Mouse (Mus musculus) cerebellum, adult 2 months (tissue): ENCODE results near the gene Slc44a5. TPM values are rescaled to one million over a fixed set of nuclear protein-coding genes. Genes with fewer than 3 reads are reported as not detected.

Experiments
- DNase-seq, 2 experiments: peaks; one replicate each; pipeline ENCODE4 v3.0.0; 2021
- H3K27ac ChIP-seq: fragments of 200-500 bp; 2 replicates; pipeline ENCODE4 v1.5.1; 2012; ENCODE audit warnings: low read length, control low read depth, inconsistent platforms; ENCODE audit not compliant: insufficient read depth
- H3K27me3 ChIP-seq: fragments of 200-500 bp; 2 replicates; pipeline ENCODE4 v1.6.1; 2012; ENCODE audit warnings: inconsistent platforms, mild to moderate bottlenecking, low read length, moderate library complexity; ENCODE audit not compliant: control insufficient read depth, insufficient read depth
- H3K4me1 ChIP-seq: fragments of 200-500 bp; 2 replicates; pipeline ENCODE4 v1.6.1; 2011; ENCODE audit warnings: low read length; ENCODE audit not compliant: control insufficient read depth, insufficient read depth
- H3K4me3 ChIP-seq: fragments of 200-500 bp; replicated peaks from 2 replicates; pipeline ENCODE3; 2011; ENCODE audit warnings: mild to moderate bottlenecking, low read depth, low read length, control low read depth; ENCODE audit not compliant: insufficient read depth
- CTCF ChIP-seq: fragments of 200-500 bp; IDR thresholded peaks from 2 replicates; pipeline ENCODE4 v1.5.1; 2011; ENCODE audit warnings: low read depth, mild to moderate bottlenecking, control low read depth, low read length, moderate library complexity, borderline replicate concordance; ENCODE audit not compliant: insufficient read depth
- POLR2A ChIP-seq: fragments of 200-500 bp; IDR thresholded peaks from 2 replicates; pipeline ENCODE4 v1.6.1; 2011; ENCODE audit warnings: low read length, control low read depth, borderline replicate concordance; ENCODE audit not compliant: insufficient read depth
- WGBS: fragments of 180-500 bp; shearing (Covaris S2); methylation state at CpG from one replicate; pipeline ENCODE4 v1.1.7; 2018; 5-methylcytosine and 5-hydroxymethylcytosine counted together
- polyA plus RNA-seq: library from polyadenylated mRNA; depleted of rRNA; stranded (reverse); fragments of >200 nt; gene quantifications from 2 replicates; pipeline ENCODE4 v1.2.3, GENCODE M21; 2012

The Slc44a5 gene
- polyA plus RNA-seq, 1 experiment: 3.4 TPM

DNA sequence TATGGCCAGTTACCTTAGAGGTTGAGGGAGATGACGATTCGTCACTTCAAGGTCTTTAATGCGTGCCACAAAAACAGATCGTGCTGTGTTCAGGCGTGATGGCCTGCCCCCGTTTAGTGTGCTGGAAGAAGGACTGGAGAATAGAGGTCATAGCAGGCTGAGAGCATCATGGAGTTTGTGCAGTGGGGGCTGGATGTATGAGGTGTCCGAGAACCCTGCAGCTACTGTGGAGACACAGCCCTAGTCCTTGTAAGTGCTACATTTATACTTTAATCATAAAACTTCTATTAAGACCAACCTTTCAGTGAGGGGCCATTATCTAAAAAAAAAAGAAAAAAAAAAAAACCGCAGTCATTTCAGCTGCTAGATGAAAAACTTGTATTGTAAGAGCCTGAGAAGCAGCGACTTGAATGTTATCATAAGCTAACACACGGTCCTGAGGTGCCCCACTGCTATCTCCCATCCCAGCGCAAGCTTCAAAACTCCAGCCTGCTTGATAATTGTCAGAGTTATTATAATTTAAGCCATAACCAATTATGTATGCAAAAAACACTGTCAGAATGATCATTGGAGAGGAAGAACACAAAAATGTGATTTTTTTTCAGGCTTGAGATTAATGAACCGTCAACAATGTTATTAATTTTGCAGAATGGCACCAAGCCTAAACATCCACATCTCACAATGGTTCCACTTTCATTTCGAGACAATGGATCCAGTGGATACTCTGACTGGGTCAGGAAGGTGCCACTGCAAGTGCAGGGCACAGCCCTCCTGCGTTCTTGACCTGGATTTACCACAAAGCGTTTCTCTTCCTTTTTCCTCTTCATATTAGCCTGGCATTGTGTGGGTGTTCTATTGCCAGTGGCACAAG is 118.5 kb downstream of the Slc44a5 start:
- TF ChIP-seq CTCF (no peak), POLR2A (no peak)
- Histone ChIP-seq H3K4me3 (no peak overlapping the region), H3K27ac (no peak overlapping the region), H3K4me1 (peaks cover 7% of the 10 kb centered on the region), H3K27me3 (no peaks in the 10 kb centered on the region; the same call in 1 of the 2 replicates)
- DNase-seq: no peak
- WGBS: 44% methylated on average over 15 of the region's 15 CpGs

GRCm38 (mm10) chr3:154092466-154092865 is 119.2 kb downstream of the Slc44a5 start:
- TF ChIP-seq CTCF (no peak), POLR2A (no peak)
- Histone ChIP-seq H3K4me1 (peaks cover 7% of the 10 kb centered on the region), H3K4me3 (no peak overlapping the region), H3K27me3 (no peaks in the 10 kb centered on the region; the same call in 1 of the 2 replicates), H3K27ac (no peak overlapping the region)
- 22% methylated on average over 7 of the region's 7 CpGs for WGBS
- DNase-seq: no peak

DNA sequence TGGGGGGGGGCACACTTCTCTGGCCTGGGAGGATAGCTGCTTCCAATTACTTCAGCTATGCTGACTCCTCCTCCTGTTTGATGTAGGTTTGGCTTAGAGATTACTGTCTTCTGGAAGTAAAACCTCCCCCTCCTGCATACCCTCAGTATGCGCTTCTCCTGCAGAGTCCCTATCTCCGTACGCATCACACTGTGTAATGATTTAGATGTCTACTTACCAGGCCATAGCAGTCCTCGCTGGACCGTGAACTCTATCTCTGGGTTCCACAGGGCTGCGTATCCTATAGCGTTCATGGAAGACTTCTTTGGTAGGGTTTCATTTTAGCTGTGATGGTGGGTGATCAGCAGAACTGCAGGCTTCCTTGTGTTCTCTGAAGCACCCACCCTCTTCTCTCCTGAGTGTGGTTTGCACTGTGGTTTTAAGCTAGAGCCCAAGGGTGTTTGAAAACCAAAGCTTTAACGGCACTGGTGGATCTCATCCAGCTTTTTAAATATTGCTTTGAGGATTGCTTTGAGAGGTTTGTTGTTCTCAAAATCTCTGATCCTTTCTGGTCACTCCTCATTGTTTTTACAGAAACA is 120.6 kb downstream of the Slc44a5 start:
- H3K27me3 ChIP-seq: no peaks in the 10 kb centered on the region; the same call in 1 of the 2 replicates
- DNase-seq: no peak
- no peak overlapping the region for H3K4me3 ChIP-seq
- peaks cover 7% of the 10 kb centered on the region for H3K4me1 ChIP-seq
- TF ChIP-seq CTCF (no peak), POLR2A (no peak)
- no peak overlapping the region for H3K27ac ChIP-seq
- 83% methylated on average over 8 of the region's 8 CpGs for WGBS

DNA sequence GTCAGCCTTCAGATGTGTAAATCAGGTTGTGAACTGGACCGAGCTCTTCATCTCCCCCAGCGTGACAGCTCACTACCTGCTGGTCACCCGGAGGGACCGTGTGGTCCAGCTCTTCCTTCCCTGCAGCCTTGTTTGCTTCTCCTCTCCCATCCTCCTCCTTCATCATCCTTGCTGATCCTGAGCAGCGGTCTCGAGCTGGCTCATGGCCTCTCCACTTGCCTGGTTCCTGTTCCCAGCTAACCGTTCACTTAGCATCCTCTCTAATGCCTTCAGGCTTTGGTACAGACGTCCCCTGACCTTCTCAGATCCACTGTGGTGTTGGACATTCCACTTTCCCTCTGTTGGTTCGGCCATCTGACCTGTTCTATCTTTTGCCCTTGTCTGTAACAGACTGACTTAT is 128.4 kb downstream of the Slc44a5 start:
- DNase-seq: no peak
- H3K4me3 ChIP-seq: no peak overlapping the region
- WGBS: 83% methylated on average over 9 of the region's 9 CpGs
- H3K27me3 ChIP-seq: no peaks in the 10 kb centered on the region
- H3K4me1 ChIP-seq: no peaks in the 10 kb centered on the region
- no peak for TF ChIP-seq POLR2A
- TF ChIP-seq CTCF: no peak
- no peak overlapping the region for H3K27ac ChIP-seq

- no peak for DNase-seq
Measured at GRCm38 (mm10) chr3:154110528-154110927, 137.3 kb downstream of the Slc44a5 start.

GRCm38 (mm10) chr3:154111221-154111620 is 138.0 kb downstream of the Slc44a5 start:
- H3K27me3 ChIP-seq: no peaks in the 10 kb centered on the region
- DNase-seq: no peak
- no peak overlapping the region for H3K27ac ChIP-seq
- no peak overlapping the region for H3K4me3 ChIP-seq
- WGBS: 46% methylated on average over 5 of the region's 5 CpGs
- no peaks in the 10 kb centered on the region for H3K4me1 ChIP-seq
- TF ChIP-seq POLR2A (no peak), CTCF (no peak)

More at GRCm38 (mm10) chr3:154110528-154110927, 137.3 kb downstream of the Slc44a5 start:
- 68% methylated on average over 5 of the region's 5 CpGs for WGBS
- no peak overlapping the region for H3K4me3 ChIP-seq
- no peak overlapping the region for H3K27ac ChIP-seq
- no peaks in the 10 kb centered on the region for H3K4me1 ChIP-seq
- no peak for TF ChIP-seq POLR2A
- TF ChIP-seq CTCF: no peak
- no peaks in the 10 kb centered on the region for H3K27me3 ChIP-seq

DNA sequence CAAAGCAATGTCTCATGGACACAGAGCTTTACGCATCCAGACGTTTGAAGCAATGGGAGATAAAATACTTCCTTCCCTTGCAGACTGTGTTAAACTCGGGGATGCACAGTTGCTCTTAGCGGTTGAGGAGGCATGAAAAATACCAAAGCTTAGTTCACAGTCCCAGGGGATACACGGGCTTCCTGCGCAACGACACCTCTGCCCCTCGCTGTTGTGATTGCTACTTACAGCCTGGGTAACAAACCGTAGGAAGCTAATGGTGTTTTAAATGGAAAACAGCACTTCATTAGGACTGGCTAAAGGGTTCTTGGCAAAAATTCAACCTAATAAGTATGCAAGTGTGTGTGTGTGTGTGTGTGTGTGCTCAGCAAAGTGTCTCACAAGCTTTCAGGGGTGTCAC is 141.8 kb downstream of the Slc44a5 start:
- TF ChIP-seq POLR2A (no peak), CTCF (no peak)
- no peak overlapping the region for H3K27ac ChIP-seq
- DNase-seq: no peak
- H3K4me3 ChIP-seq: no peak overlapping the region
- 72% methylated on average over 9 of the region's 9 CpGs for WGBS
- H3K4me1 ChIP-seq: peaks cover 3% of the 10 kb centered on the region; the same call in 1 of the 2 replicates
- no peaks in the 10 kb centered on the region for H3K27me3 ChIP-seq

DNA sequence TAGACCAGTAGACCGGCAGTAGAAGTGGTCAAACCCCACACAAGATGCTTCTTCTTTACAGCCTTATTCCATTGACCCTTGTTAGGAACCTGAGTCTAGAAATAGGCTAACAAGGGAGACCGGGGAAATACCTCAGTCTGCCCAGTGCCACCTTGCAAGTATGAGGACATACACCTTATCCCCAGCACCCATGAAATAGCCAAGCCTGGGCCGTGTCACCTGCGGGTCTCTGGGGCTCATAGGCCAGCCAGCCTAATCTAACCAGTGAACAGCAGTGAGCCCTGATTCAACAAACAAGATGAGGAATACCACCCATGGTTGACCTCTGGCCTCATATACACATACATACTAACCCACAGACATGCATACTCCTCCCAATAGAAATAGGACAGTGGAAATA is 142.2 kb downstream of the Slc44a5 start:
- Histone ChIP-seq H3K4me3 (no peak overlapping the region), H3K27me3 (no peaks in the 10 kb centered on the region), H3K27ac (no peak overlapping the region), H3K4me1 (peaks cover 3% of the 10 kb centered on the region; the same call in 1 of the 2 replicates)
- no peak for DNase-seq
- no peak for TF ChIP-seq CTCF
- TF ChIP-seq POLR2A: no peak
- 96% methylated on average over 4 of the region's 4 CpGs for WGBS
